Mouse (Mus musculus): ENCODE results near the gene Wipi1. TPM values are rescaled to one million over a fixed set of nuclear protein-coding genes. Genes with fewer than 3 reads are reported as not detected.

Wipi1 gene
- polyA plus RNA-seq, 1 experiment from 2014 or later, result 36.7 TPM

DNA sequence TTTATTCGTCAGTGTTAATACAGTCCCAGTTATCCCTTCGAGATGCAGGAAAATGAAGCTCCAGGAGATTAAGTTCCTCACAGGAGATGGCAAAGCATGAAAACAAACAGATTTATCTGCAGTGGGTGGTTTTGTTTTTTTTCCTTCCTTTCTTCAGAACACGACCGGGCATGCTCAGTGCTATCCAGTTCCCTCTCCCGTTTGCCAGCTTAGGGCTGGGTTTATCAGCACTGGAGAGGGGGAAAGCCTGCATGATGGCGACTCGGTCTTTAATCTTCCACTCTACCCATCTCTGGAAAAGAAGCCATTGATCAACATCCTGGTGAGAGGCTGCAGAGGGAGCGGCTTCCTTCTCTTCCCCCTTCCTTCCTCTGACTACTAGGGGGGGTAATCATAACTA, 37.4 kb upstream of the Wipi1 start, which contains the start of gene Prkar1a:
Gene Prkar1a (plus strand): TSS at position 200 of the 400 bp plus-strand sequence.
- no peak for TF ChIP-seq CTCF (IDR thresholded peaks at IDR 0.05)
- in situ Hi-C loops (cut with MboI; ENCODE audit: low pct_unique_long_range_greater_than_20kb), result no loop called here
- ChIA-PET POLR2A (interaction anchor here (1.4 kb wide), 1 partner anchor 39 kb away, joined by 4 read pairs; no protein-coding TSS in a partner anchor), CTCF (interaction anchor here (1.4 to 1.9 kb wide), 2 partner anchors 27 to 30 kb away, joined by 5 to 6 read pairs; no protein-coding TSS in a partner anchor)
- ATAC-seq (no peak), DNase-seq (ENCODE audit: low read depth, low spot score) (no peak)
- H3K27me3 ChIP-seq, result no peaks in the 10 kb centered on the region

DNA sequence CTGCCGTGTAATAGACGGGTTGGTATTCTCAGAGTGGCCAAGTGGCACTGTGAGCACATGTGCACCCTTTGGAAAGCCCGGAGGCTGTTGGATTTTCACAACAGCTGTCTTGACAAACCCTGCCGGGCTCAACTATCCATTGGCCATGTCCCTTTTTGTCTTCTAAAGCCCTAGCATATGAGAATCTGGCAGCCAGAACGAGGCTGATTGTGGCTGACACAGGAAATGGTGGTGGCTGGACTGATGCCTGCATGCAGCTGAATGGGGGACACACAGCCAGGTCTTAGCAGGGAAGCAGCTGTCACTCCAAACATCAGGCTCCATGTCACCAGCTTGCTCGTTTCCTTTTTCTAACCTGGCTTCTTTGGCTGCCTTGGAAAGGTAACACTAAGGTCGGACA, 36.7 kb upstream of the Wipi1 start:
- H3K27me3 ChIP-seq, result no peaks in the 10 kb centered on the region
- ChIA-PET POLR2A (no interaction called here), CTCF (interaction anchor here (1.9 kb wide), 1 partner anchor 27 kb away, joined by 5 read pairs; no protein-coding TSS in a partner anchor)
- TF ChIP-seq CTCF (IDR thresholded peaks at IDR 0.05), result no peak
- no peak for ATAC-seq
- no peak for DNase-seq (ENCODE audit: low read depth, low spot score)
- in situ Hi-C loops (cut with MboI; ENCODE audit: low pct_unique_long_range_greater_than_20kb), result no loop called here

DNA sequence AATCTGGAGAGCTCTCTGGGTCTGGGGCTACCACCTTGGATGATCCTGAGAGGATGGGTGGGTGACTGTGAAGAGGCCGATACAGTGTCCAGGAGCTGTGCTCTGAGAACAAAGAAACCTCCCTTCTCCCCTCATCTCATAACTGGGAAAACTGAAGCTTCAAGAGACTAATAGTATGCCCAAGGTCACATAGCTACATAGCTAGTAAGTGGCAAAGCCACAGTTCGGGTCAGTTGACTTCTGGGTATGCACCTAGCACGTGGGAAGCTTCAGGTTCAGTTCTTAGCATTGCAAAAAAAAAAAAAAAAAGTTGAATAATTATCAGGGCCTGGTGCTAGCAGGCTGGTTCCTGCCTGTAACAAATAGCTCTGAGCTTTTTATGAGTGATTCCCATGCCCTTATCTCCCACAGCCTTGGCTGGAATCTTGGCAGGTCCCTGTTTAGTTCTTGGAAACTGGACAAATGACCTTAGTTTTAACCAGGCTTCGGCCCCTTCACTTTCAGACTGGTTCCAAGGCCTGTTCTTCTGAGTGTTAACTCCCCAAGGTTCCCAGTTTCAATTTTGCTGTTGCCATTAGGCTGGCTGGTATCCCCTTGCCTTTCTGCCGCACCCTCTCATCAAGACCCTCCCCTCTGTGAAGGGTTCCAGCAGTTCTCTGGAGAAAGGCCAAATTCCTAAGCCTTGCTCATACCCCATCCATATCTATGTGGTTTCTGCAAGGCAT, 29.9 kb upstream of the Wipi1 start:
- CTCF ChIA-PET, result interaction anchor here (0.9 to 1.5 kb wide), 2 partner anchors 21 to 219 kb away, joined by 3 to 15 read pairs; no protein-coding TSS in a partner anchor

DNA sequence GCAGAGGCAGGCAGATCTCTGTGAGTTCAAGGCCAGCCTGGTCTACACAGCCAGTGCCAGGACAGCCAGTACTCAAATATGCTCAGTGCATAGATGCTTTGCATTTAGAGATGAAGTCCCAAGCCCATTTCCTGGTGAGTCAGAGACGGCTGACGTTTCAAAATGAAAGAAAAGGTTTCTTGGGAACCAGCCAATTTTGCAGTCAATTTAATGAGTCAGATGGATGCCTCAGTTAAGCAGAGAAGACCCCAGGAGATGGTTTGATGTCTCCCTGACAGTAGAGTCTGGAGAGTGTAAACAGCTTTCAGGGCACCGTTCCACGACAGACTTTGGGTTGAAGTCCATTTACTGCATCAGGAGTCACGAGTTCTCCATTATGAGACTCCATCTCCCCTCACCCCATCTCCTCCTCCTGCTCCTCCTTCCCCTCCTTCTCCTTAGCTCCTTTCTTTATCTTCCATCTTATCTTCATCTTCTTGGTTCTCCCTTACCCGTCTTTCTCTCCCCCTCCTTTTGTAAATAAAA, 24.2 kb upstream of the Wipi1 start:
- no peak for TF ChIP-seq CTCF (IDR thresholded peaks at IDR 0.05)
- ATAC-seq, result no peak
- ChIA-PET POLR2A (interaction anchor here (0.6 kb wide), 2 partner anchors 118 to 633 kb away, joined by 3 read pairs; no protein-coding TSS in a partner anchor), CTCF (interaction anchor here (6.0 kb wide), 1 partner anchor 15 kb away, joined by 34 read pairs; no protein-coding TSS in a partner anchor)
- in situ Hi-C loops (cut with MboI; ENCODE audit: low pct_unique_long_range_greater_than_20kb), result no loop called here
- no peaks in the 10 kb centered on the region for H3K27me3 ChIP-seq
- no peak for DNase-seq (ENCODE audit: low read depth, low spot score)

More for the DNA sequence above, 29.9 kb upstream of the Wipi1 start:
- TF ChIP-seq CTCF (IDR thresholded peaks at IDR 0.05), result no peak
- POLR2A ChIA-PET, result interaction anchor here (0.7 kb wide), 1 partner anchor 10 kb away, joined by 3 read pairs; no protein-coding TSS in a partner anchor
- in situ Hi-C loops (cut with MboI; ENCODE audit: low pct_unique_long_range_greater_than_20kb), result no loop called here
- ATAC-seq, result peak; percentile 93
- H3K27me3 ChIP-seq, result no peaks in the 10 kb centered on the region
- DNase-seq (ENCODE audit: low read depth, low spot score), result peak; percentile 46

- in situ Hi-C loops (cut with MboI; ENCODE audit: low pct_unique_long_range_greater_than_20kb), result no loop called here
- TF ChIP-seq CTCF (IDR thresholded peaks at IDR 0.05), result no peak
- POLR2A ChIA-PET, result interaction anchor here (0.6 kb wide), 1 partner anchor 117 kb away, joined by 3 read pairs; no protein-coding TSS in a partner anchor
- H3K27me3 ChIP-seq, result no peaks in the 10 kb centered on the region
- ATAC-seq (no peak), DNase-seq (ENCODE audit: low read depth, low spot score) (no peak)
- CTCF ChIA-PET, result interaction anchor here (6.0 kb wide), 1 partner anchor 14 kb away, joined by 34 read pairs; no protein-coding TSS in a partner anchor
Measured at GRCm38 (mm10) chr11:109634928-109635327, 23.2 kb upstream of the Wipi1 start.

GRCm38 (mm10) chr11:109629021-109629521, 17.3 kb upstream of the Wipi1 start:
- DNase-seq (ENCODE audit: low read depth, low spot score) (no peak), ATAC-seq (no peak)
- no peak for TF ChIP-seq CTCF (IDR thresholded peaks at IDR 0.05)
- ChIA-PET POLR2A (no interaction called here), CTCF (interaction anchor here (0.6 kb wide), 1 partner anchor 250 kb away, joined by 3 read pairs; no protein-coding TSS in a partner anchor)
- in situ Hi-C loops (cut with MboI; ENCODE audit: low pct_unique_long_range_greater_than_20kb), result no loop called here
- peaks cover 3% of the 10 kb centered on the region for H3K27me3 ChIP-seq

DNA sequence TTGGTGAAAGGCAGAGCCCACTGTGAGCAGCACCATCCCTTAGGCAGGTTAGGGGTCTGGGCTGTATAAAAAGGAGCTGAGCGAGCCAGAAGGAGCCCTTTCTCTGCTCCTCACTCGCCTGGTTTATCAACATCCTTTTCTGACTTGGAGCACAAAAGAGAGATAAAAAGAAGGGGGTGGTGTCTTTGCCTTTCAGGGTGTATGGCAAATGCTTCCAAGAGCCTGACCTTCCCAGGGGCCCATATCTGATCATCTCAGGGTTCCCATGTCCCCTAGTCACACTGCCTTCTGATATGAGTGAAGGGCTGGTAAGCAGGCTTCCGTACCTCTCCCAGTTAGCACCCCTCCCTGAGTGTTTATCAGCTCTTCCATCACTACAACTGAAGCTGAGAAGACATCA, 16.3 kb upstream of the Wipi1 start:
- DNase-seq (ENCODE audit: low read depth, low spot score) (no peak), ATAC-seq (no peak)
- H3K27me3 ChIP-seq, result peaks cover 3% of the 10 kb centered on the region
- in situ Hi-C loops (cut with MboI; ENCODE audit: low pct_unique_long_range_greater_than_20kb), result no loop called here
- TF ChIP-seq CTCF (IDR thresholded peaks at IDR 0.05), result no peak
- ChIA-PET POLR2A (no interaction called here), CTCF (no interaction called here)

DNA sequence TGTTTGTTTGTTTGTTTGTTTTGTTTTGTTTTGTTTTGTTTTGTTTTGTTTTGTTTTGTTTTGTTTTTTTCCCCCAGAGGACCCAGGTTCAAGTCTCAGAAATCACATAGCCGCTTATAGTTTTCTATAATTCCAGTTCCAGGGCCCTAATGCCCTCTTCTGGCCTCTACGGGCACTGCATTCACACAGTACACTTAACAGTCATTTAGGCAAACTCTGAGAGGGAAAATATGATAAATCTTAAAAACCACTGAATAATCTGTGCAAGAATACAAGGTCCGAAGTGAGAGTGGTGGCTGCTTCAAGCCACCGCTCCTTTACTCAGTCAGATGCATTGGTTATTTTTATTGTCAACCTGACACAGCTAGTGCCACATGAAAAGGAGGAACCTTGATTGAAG, 15.9 kb upstream of the Wipi1 start:
- in situ Hi-C loops (cut with MboI; ENCODE audit: low pct_unique_long_range_greater_than_20kb), result no loop called here
- peaks cover 3% of the 10 kb centered on the region for H3K27me3 ChIP-seq
- TF ChIP-seq CTCF (IDR thresholded peaks at IDR 0.05), result peak; percentile 56
- CTCF ChIA-PET, result no interaction called here
- DNase-seq (ENCODE audit: low read depth, low spot score) (no peak), ATAC-seq (no peak)
- POLR2A ChIA-PET, result no interaction called here

DNA sequence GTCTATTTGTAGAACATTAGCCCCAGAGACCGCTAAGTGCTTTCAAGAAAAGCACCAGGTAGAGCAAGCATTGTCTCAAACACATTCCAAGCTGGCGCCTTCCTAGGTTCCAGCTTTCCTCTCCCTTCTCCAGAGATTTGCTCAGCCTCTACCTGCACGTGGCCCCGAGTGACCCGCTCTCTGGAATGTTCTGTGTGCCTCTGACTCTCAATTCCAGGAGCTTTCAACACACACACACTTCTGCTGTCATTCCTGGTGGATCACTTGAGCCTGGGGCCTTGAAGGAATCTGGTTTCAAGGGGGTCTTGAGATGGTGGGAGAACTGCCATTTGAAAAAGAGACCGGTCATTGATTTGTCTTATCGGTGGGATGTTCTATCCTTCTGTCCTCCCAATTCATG, 11.5 kb upstream of the Wipi1 start:
- no peaks in the 10 kb centered on the region for H3K27me3 ChIP-seq
- CTCF ChIA-PET, result interaction anchor here (1.0 to 4.8 kb wide), 2 partner anchors 14 to 182 kb away, joined by 3 to 34 read pairs; no protein-coding TSS in a partner anchor
- TF ChIP-seq CTCF (IDR thresholded peaks at IDR 0.05), result no peak
- DNase-seq (ENCODE audit: low read depth, low spot score) (no peak), ATAC-seq (no peak)
- POLR2A ChIA-PET, result no interaction called here
- in situ Hi-C loops (cut with MboI; ENCODE audit: low pct_unique_long_range_greater_than_20kb), result no loop called here

- H3K27me3 ChIP-seq, result no peaks in the 10 kb centered on the region
- ATAC-seq, result no peak
- TF ChIP-seq CTCF (IDR thresholded peaks at IDR 0.05), result no peak
- ChIA-PET POLR2A (no interaction called here), CTCF (interaction anchor here (0.8 to 5.0 kb wide), 10 partner anchors 11 to 378 kb away, joined by 3 to 43 read pairs (median 7); partner anchors contain the start of genes Prkar1a and Wipi1)
- in situ Hi-C loops (cut with MboI; ENCODE audit: low pct_unique_long_range_greater_than_20kb), result no loop called here
- no peak for DNase-seq (ENCODE audit: low read depth, low spot score)
Measured at GRCm38 (mm10) chr11:109622518-109623037, 10.8 kb upstream of the Wipi1 start.

All from Patski (cell line).